Mouse (Mus musculus): ENCODE data around the gene Mapt.

DNA sequence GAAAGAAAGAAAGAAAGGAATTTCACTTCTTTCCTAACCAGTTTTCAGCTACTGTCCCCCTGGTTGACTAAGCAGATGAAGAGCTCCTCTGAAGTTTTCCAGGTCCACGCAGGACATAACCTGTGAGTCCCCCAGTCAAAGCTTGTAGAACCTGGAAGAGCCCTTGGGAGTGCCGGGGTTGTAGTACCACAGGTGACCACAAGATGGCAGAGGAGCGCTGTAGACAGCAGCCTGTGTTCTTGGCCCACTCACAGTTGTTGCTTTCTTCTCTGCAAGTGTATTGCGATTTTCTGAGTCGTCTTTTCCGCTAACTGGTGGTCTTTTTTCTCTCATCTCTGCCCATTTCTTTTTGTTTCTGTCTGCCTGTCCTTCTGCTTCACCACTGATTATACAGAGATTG lies 84.5 kb downstream of the Mapt start:
- TF ChIP-seq FLI1 (IDR thresholded peaks at IDR 0.05; ENCODE audit: low read length) (no peak), GATA1 (IDR thresholded peaks at IDR 0.05; ENCODE audit: borderline replicate concordance, low read length) (no peak)
